Comparison of ENCODE assay signal across 8 mouse cellular contexts in genomic region chr4:123686368-123687024, GRCm38 (mm10). TPM values are rescaled to one million over a fixed set of nuclear protein-coding genes. Genes with fewer than 3 reads are reported as not detected.
DNase-seq lines count a peak whose midpoint lies in the region; ATAC-seq and TF ChIP-seq lines count a peak whose summit lies in the region.

No protein-coding gene starts in this region.

- TF ChIP-seq EP300 in ES-Bruce4 (IDR thresholded peaks at IDR 0.05; ENCODE audit: insufficient read depth, low read depth, low read length) = no peak

- WGBS in heart, embryonic 10.5 days = 2% methylated on average over 52 of the region's 56 CpGs
- WGBS in heart, embryonic 14.5 days = under 1% methylated on average over 52 of the region's 56 CpGs
- 1% methylated on average over 52 of the region's 56 CpGs for whole genome bisulfite sequencing in limb, embryonic 15.5 days

- peak; percentile 40 for ATAC-seq in heart, embryonic 14.5 days (ENCODE audit: insufficient number of reproducible peaks, insufficient read depth, low FRiP score, low read depth)
- ATAC-seq in limb, embryonic 15.5 days (ENCODE audit: insufficient number of reproducible peaks, low FRiP score, low TSS enrichment, low read depth) = no peak; the same call in 1 of the 2 replicates
- ATAC-seq in inflammation-experienced regulatory T-cells, adult 6 months = no peak

- peak overlapping the region; percentile 90 for H3K27ac ChIP-seq in heart, embryonic 10.5 days
- H3K27ac ChIP-seq in ES-Bruce4 (ENCODE audit: insufficient read depth, low read length) = no peak overlapping the region
- peak overlapping the region in 1 of 2 experiments; percentile 48; a peak in 1 of 4 replicates for H3K27ac ChIP-seq in heart, embryonic 14.5 days (replicated peaks in 1 of 2; ENCODE audit: control insufficient read depth in 1 of 2, insufficient read depth in 1 of 2, low read depth in 2 of 2, low read length in 2 of 2)
- 0 out of 2 replicates have a peak overlapping the region, but pooled peaks have one; percentile 17 for H3K27ac ChIP-seq in limb, embryonic 15.5 days

- peak overlapping the region; percentile 99 for H3K4me2 ChIP-seq in heart, embryonic 14.5 days (ENCODE audit: low read length)
- H3K4me2 ChIP-seq in limb, embryonic 15.5 days = peak overlapping the region; percentile 100

- peak overlapping the region; percentile 88 for H3K9ac ChIP-seq in ES-Bruce4 (ENCODE audit: low read depth, poor library complexity, severe bottlenecking)
- H3K9ac ChIP-seq in heart, embryonic 14.5 days (ENCODE audit: low read length) = peak overlapping the region; percentile 87
- peak overlapping the region; percentile 67 for H3K9ac ChIP-seq in limb, embryonic 15.5 days

- no peaks in the 10 kb centered on the region for H3K9me3 ChIP-seq in heart, embryonic 10.5 days
- H3K9me3 ChIP-seq in ES-Bruce4 (replicated peaks; ENCODE audit: control insufficient read depth, insufficient read depth, low read length, poor library complexity, severe bottlenecking) = no peaks in the 10 kb centered on the region
- no peaks in the 10 kb centered on the region for H3K9me3 ChIP-seq in heart, embryonic 14.5 days (ENCODE audit: control insufficient read depth, low read length)
- H3K9me3 ChIP-seq in limb, embryonic 15.5 days = no peaks in the 10 kb centered on the region

- no peak for DNase-seq in heart, embryonic 10.5 days (ENCODE audit: low spot score)
- DNase-seq in heart, adult 9 months (ENCODE audit: low spot score in 2 of 2) = no peak
- DNase-seq in cerebellum, postnatal 10 days = peak; percentile 60 to 74
- peak; percentile 13 for DNase-seq in splenic B cell, adult 2 months (ENCODE audit: low read depth, low spot score)

- peak overlapping the region; percentile 90 for H3K4me3 ChIP-seq in heart, embryonic 10.5 days
- H3K4me3 ChIP-seq in ES-Bruce4 (ENCODE audit: low read depth, low read length) = peak overlapping the region; percentile 88
- peak overlapping the region; percentile 87 to 92 for H3K4me3 ChIP-seq in heart, embryonic 14.5 days (ENCODE audit: control insufficient read depth in 1 of 2, insufficient read depth in 1 of 2, low read depth in 1 of 2, low read length in 2 of 2)
- peak overlapping the region; percentile 81 for H3K4me3 ChIP-seq in limb, embryonic 15.5 days

- H3K36me3 ChIP-seq in heart, embryonic 10.5 days = peaks cover 7% of the 10 kb centered on the region; the same call in 1 of the 2 replicates
- no peaks in the 10 kb centered on the region for H3K36me3 ChIP-seq in ES-Bruce4 (ENCODE audit: control insufficient read depth, insufficient read depth, low read length, poor library complexity, severe bottlenecking)
- H3K36me3 ChIP-seq in heart, embryonic 14.5 days (ENCODE audit: control insufficient read depth, insufficient read depth, low read length) = peaks cover 4% of the 10 kb centered on the region; the same call in 1 of the 2 replicates
- H3K36me3 ChIP-seq in limb, embryonic 15.5 days = no peaks in the 10 kb centered on the region
- no peaks in the 10 kb centered on the region for H3K36me3 ChIP-seq in splenic B cell, adult 2 months (ENCODE audit: control insufficient read depth, insufficient read depth, low read length, poor library complexity, severe bottlenecking)

- peaks cover 35% of the 10 kb centered on the region for H3K4me1 ChIP-seq in heart, embryonic 10.5 days
- peaks cover 4% of the 10 kb centered on the region for H3K4me1 ChIP-seq in ES-Bruce4 (ENCODE audit: control insufficient read depth, insufficient read depth, low read length)
- H3K4me1 ChIP-seq in heart, embryonic 14.5 days (ENCODE audit: control insufficient read depth in 2 of 2, insufficient read depth in 2 of 2, low read length in 2 of 2) = peaks cover 9 to 22% of the 10 kb centered on the region in 2 experiments
- H3K4me1 ChIP-seq in limb, embryonic 15.5 days = peaks cover 19% of the 10 kb centered on the region

- TF ChIP-seq CTCF in ES-Bruce4 (IDR thresholded peaks at IDR 0.05; ENCODE audit: low read depth, low read length) = no peak

- peaks cover 17% of the 10 kb centered on the region; the same call in 1 of the 2 replicates for H3K27me3 ChIP-seq in heart, embryonic 10.5 days (ENCODE audit: insufficient read depth, poor library complexity, severe bottlenecking)
- H3K27me3 ChIP-seq in ES-Bruce4 (ENCODE audit: control insufficient read depth, insufficient read depth, low read length, poor library complexity, severe bottlenecking) = no peaks in the 10 kb centered on the region
- H3K27me3 ChIP-seq in heart, embryonic 14.5 days (ENCODE audit: control insufficient read depth, insufficient read depth, low read length) = no peaks in the 10 kb centered on the region
- H3K27me3 ChIP-seq in limb, embryonic 15.5 days = peaks cover 14% of the 10 kb centered on the region
- H3K27me3 ChIP-seq in splenic B cell, adult 2 months (ENCODE audit: control insufficient read depth, insufficient read depth, low read length, poor library complexity, severe bottlenecking) = no peaks in the 10 kb centered on the region

- TF ChIP-seq POLR2A in ES-Bruce4 (IDR thresholded peaks at IDR 0.05; ENCODE audit: insufficient read depth, low read length) = no peak

RNA-seq across cellular contexts. Expression of gene Macf1, which starts 2.3 kb away (rescaled TPM):
- 57.4 and 58.9 TPM in 2 replicates for polyA plus RNA-seq in heart, embryonic 10.5 days (2016; fragmentation: Nextera tagmentation; extraction: Ambion mirVana)
- polyA plus RNA-seq in ES-Bruce4 (2011; ENCODE audit: insufficient read depth, insufficient read length, low read depth, missing spikeins) = 251 and 257 TPM in 2 replicates
- polyA plus RNA-seq in heart, embryonic 14.5 days (2014; fragmentation: Nextera tagmentation; extraction: Ambion mirVana) = 98.0 and 107 TPM in 2 replicates
- polyA plus RNA-seq in limb, embryonic 15.5 days (2015; fragmentation: Nextera tagmentation; extraction: Ambion mirVana) = 43.2 and 47.4 TPM in 2 replicates
- 100 to 1,000 TPM in 2 of 3 experiments, 10 to 100 TPM in 1; 87.3 to 165 (median 153) TPM for polyA plus RNA-seq in inflammation-experienced regulatory T-cells, adult 6 months (2017; shearing (Covaris generic))

RNA-seq across cellular contexts. Expression of gene Ndufs5, which starts 31.5 kb away (rescaled TPM):
- polyA plus RNA-seq in heart, embryonic 10.5 days (2016; fragmentation: Nextera tagmentation; extraction: Ambion mirVana) = 453 and 498 TPM in 2 replicates
- 130 and 166 TPM in 2 replicates for polyA plus RNA-seq in ES-Bruce4 (2011; ENCODE audit: insufficient read depth, insufficient read length, low read depth, missing spikeins)
- 602 and 648 TPM in 2 replicates for polyA plus RNA-seq in heart, embryonic 14.5 days (2014; fragmentation: Nextera tagmentation; extraction: Ambion mirVana)
- 305 and 309 TPM in 2 replicates for polyA plus RNA-seq in limb, embryonic 15.5 days (2015; fragmentation: Nextera tagmentation; extraction: Ambion mirVana)
- polyA plus RNA-seq in inflammation-experienced regulatory T-cells, adult 6 months (2017; shearing (Covaris generic)) = 100 to 1,000 TPM; 125 to 184 (median 133) TPM

Comparison
In these comparisons a context has a peak if more than half of its experiments do, and no peak if none do; other contexts are left out.
1. DNase-seq: peak in cerebellum, postnatal 10 days (2 of 2) and splenic B cell, adult 2 months (single experiment); none in heart, embryonic 10.5 days (single experiment) and heart, adult 9 months (0 of 2).
2. Peak in every context shown above with its lines, with median percentiles within 50 percentile points of each other: H3K4me3 ChIP-seq and H3K9ac ChIP-seq.